Mouse (Mus musculus): ENCODE results near the gene Usp21.

Usp21 gene

DNA sequence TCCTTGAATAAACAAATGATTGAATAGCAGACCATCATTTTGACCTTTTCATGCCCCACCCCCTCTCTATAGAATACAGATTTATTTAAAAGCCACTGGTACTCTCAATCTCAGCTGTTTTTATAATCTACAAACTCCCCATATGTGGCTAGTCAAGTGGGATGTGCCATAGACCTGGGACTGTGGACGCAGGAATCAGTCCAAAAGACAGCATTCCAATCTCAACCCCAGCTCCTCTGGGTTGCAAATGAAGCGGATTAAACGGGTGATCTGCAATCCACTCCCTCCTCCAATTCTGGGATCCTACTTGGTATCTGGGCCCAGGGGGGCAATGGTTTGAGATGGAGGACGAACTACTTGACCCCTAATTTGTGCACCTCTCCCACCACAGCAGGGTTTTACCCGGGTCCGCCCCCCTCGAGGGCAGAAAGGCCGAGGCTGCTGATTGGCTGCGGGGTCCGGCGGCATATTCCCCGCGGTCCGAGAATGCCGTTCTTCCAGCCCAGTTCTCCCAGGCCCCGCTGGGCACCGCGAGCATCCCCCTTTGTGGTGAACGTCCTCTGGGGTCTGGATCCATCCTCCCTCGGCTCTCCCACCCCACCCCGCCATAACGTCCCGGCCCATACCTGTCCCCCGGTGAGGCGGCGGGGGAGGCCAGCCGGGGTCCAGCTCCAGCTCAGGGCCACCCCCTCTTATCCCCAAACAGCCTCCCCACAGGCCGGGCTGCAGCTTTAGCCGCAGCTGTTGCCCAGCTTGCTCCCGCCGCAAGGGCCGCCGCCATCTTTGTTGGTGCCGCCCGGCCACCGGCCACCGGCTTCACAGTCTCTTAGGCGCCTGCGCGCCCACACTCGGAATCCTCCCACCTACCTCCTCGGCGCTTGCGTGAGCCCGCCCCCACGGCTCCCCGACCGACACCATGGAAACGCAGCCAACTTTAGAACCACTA lies at the start of gene Usp21:
Gene Usp21 (minus strand): TSS at position 856 of the 946 bp plus-strand sequence.
- TF ChIP-seq GATA4 (IDR thresholded peaks at IDR 0.05; ENCODE audit: insufficient replicate concordance, low read length): no peak

DNA sequence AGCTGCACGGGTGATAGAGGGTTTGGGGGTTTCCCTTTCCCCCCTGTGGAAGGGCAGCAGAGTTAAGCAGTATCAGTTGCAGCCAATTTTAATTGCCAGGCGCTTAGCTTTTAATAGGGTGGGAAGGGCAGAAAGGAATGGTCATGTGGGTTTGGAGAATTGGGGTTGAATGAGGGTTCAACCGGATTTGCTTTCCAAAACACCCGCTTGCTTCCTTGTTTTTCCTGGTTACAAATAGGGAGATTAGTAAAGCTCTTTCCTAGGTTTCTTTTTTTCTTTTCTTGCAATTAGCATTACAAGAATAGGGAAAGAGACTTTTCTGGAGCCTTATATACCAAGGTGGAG lies 42.4 kb upstream of the Usp21 start:
- no peak for TF ChIP-seq GATA4 (IDR thresholded peaks at IDR 0.05; ENCODE audit: insufficient replicate concordance, low read length)

DNA sequence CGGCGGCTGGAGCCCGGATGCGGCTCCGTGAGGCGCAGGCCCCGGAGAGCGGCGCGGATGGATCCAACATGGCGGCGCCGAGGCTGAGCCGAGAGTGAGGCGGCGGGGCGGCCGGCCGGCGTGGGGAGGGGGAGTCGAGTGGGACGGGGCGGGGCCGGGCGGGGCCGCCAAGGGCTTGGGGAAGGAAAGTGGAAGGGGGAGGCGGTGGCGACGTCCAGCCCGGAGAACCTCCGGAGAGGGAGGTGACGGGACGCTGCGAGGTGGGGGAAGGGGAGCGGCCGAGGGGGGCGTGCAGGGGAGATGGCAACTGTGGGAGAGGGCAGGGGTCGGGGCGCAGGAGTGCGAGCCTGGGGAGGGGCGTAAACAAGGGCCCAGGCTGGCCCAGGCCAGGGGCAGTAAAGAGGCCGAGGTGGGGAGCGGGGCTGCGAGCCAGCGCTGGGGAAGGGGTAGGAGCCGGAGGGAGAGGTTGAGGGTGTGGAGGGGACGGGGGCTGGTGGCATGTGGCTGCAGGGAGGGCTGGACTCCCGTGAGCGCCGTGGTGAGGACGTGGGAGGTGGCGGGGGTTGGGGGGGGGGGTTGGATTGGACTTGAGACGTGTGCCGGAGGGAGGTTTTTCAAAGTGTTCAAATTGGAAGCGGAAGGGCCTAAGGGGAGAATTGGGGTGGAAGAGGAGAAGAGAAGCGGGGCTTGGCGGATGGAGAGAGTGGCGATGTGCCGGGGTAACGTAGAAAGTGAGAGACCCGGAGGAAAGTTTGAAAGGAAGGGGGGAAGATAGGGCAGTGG lies 41.8 kb upstream of the Usp21 start:
- no peak for TF ChIP-seq GATA4 (IDR thresholded peaks at IDR 0.05; ENCODE audit: insufficient replicate concordance, low read length)

DNA sequence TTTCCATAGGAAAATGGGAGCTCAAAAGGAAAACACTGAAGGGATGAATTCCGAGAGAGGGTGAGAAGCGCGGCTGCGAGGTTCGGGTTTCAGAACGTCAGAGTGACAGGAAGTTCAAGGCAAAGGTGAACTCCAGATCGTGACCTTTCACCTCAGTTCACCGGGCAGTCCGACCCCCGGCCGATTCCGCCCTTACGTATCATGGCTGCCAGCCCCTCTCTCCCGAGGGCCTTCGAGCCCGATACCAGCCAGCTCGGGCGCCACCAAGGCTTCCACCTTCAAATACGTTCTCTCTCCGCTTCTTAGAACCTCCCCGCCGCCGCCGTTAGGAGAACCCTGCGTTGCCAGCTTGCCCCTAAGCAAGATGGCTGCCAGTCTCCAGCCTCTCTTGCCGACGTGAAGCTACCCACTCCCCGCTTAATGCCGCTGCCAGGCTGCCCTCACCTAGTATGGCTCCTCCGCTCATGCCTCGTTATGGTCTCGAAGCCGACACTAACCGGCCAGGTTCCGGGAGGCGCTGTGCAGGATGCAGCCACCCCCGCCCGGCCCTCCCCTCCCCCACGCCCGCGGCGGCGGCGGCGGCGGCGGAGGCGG lies 41.1 kb upstream of the Usp21 start, which contains the start of gene Dedd:
Gene Dedd (plus strand): TSS at position 307 of the 594 bp plus-strand sequence.
- TF ChIP-seq GATA4 (IDR thresholded peaks at IDR 0.05; ENCODE audit: insufficient replicate concordance, low read length): no peak; the same call in 1 of the 2 replicates

DNA sequence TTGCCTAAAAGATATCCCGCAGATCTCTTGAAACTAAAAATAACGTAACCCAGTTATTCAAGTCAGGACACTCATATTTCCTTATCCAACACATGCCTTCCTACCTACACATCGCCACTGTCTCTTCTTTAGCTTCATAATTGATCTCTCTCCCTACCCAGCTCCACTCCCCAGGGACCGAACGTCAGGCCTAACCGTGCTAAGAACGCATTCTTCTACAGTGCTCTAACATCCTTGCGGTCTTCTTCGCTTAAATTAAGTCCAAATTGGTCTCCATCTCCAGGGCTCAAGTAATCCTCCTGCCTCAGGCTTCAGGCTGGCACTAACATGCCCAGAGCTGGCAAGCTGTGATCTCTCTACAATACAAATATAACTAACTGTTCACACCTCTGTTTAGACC lies 40.5 kb upstream of the Usp21 start:
- TF ChIP-seq GATA4 (IDR thresholded peaks at IDR 0.05; ENCODE audit: insufficient replicate concordance, low read length): no peak

DNA sequence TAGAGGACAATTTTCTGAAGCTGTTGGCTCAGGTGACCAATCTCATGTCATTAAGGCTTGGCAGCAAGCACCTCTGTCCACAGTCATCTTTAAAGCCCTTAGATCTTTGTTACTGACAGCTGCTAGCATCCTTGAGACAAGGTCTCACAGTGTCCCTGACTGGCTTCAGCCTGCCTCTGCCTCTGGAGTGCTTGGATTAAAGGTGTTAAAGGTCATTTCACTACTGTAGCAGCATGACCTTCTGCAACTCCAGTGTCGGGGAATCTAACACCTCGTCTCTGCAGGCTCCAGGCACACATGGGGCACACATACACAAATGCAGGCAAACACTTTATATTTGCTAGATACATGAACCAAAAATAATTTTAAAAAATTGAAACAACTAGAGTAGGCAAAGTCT lies 37.8 kb upstream of the Usp21 start:
- no peak for TF ChIP-seq GATA4 (IDR thresholded peaks at IDR 0.05; ENCODE audit: insufficient replicate concordance, low read length)

DNA sequence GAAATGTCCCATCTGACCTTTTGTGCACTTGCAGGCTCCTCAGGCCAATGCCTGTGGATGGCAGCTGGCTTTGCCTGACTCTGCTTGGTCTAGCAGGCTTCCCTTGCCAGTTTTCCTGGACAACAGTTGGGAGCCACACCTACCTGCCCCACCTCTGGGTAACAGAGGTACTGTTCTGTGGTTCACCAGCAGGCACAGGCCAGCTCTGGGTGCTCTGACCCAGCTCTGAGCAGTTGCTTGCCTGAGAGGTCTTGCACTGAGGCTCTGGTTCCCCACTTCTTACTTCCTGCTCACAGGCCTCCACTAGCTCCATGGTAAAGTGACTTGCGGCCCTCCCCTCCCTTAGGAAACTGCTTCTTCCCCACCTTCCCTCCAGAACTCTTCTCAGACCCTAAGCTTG lies 34.2 kb upstream of the Usp21 start:
- no peak for TF ChIP-seq GATA4 (IDR thresholded peaks at IDR 0.05; ENCODE audit: insufficient replicate concordance, low read length)

DNA sequence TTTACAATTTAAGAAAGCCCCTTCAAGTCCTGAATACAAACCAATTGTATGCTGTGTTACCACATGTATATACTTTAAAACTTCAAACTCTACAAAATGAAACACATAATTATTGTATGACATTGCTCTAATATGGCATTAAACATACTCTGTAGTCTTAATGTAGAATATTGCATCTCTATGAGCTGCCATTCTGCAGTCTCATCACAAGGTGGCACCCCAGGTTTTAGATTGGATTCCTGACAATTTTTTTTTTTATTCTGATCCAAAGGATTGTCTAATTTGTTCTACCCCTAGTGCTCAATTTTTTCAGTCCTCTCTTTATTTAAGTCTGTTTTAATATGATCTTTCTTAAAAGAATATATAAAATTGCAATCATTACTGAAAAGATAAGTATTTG lies 33.6 kb upstream of the Usp21 start:
- no peak for TF ChIP-seq GATA4 (IDR thresholded peaks at IDR 0.05; ENCODE audit: insufficient replicate concordance, low read length)

DNA sequence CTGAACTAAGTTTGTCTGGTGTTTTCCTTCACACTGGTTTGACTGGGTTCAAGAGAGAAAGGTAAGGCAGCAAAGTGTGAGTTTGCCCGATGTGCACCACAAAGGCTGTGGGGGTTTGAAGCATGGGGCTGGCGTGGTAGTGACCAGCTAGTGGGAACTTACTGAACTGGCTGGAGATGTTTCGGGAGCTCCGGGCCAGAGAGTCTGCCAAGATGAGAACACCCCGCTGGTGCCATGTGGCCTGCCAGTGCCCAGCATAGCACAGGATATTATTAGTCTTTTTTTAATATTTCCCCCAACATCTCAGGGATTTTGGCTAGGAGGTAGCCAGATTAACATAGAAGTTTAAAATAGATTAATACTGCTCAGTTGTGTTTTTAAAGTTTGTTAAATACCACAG lies 32.4 kb upstream of the Usp21 start:
- TF ChIP-seq GATA4 (IDR thresholded peaks at IDR 0.05; ENCODE audit: insufficient replicate concordance, low read length): no peak

DNA sequence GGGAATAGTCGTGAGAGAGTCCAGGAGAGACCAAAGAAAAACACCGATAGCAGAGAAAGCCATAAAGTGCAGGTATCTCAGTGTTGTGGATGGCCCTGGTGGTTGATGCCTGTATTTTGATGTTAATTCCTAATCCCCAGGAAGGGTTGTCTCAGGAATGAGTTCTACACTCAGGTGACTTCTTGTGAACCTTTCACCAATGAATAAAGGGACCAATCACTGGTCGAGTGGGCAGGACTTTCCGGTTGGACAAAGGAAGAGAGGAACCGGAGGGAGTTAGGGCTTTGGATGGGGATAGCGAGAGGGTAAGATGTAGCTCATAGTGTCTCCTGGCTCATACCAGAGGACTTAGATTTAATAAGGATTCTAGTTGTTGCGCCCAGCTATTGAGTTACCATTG lies 32.0 kb upstream of the Usp21 start:
- no peak for TF ChIP-seq GATA4 (IDR thresholded peaks at IDR 0.05; ENCODE audit: insufficient replicate concordance, low read length)

DNA sequence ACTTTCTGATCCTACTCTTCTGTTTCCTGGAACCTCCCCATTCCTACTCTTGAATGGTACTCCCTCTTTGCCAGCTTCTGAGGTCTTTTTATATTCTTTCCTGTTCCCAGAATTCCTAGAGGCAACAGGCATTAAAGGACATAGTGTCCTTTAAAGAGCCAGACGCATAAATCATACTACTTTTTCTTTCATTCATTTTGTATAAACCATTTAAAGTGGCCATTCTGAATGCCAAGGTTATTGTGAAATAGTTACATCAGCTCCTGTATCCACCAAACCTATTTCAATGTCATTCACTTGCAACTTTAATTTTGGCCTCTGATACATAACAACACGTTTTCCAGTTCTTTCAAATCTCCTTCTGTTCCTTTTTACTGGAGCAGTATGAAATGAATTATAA lies 21.5 kb upstream of the Usp21 start:
- TF ChIP-seq GATA4 (IDR thresholded peaks at IDR 0.05; ENCODE audit: insufficient replicate concordance, low read length): no peak

DNA sequence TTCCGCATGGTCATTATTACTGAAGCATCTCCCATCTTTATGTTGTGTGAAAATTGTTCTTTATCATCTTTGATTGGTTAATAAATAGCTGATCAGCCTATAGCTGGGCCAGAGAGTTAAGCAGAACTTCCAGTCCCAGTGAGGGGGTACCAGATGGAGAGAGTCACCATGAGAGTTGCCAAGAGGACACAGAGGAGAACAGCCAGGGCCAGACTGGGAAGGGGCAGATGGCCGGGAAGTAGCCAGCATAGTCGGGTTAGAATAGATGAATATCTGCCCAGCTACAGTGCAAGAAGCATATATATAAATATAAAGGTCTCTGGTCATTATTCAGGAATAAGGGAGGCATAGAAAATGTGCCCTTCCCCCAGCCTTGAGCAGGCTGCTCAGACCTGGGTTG lies 10.4 kb upstream of the Usp21 start:
- no peak for TF ChIP-seq GATA4 (IDR thresholded peaks at IDR 0.05; ENCODE audit: insufficient replicate concordance, low read length)

DNA sequence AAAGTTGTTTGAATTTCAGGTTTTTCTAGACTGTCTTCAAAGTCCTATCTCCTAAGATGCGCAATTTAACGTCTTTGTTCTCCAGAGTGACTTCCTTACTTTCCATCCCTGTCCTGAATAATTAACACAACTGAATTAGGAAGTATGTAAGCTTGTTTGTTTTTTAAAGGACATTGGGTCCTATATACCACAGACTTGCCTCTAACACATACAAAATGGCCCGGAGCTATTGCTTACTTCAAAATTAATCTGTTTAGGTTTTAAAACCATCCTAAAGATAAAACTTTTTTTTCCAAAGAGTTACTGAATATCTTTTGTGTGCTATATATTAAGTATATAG lies 7.2 kb upstream of the Usp21 start:
- TF ChIP-seq GATA4 (IDR thresholded peaks at IDR 0.05; ENCODE audit: insufficient replicate concordance, low read length): no peak

DNA sequence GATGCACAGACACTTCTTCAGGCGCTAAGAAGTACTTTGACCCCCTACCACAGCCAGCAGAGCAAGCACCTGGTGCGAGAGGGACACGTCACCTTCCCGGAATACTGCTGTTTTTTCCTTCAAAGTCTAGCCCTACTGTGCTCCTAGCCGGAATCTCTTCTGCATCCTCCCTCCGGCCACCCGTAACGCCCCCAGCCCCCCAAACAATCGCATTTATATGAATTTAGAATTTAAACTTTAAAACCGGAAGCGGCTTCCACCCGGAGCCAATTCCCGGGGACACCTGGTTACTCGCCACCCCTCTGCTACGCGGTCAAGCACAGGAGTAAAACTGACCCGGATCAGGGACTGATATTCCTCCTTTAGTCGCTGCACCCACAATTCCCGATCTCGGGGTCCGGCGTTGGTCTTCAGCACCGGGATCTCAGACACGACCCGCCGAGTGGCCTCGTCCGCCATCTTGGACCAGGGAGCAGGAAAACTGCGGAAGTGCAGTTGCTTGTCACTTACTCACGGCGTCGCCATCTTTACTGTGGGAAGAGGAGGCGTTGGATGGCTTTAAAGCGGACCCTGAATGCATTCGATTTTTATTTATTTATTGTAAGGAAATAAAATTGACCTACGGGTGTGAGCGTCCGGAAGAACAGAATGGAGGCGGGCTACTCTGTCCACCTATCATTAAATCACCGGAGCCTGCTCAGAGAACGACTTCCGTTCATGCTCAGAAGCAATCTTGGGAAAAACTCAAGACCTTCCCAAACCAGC lies 6.7 kb upstream of the Usp21 start, which contains the start of gene Ufc1:
Gene Ufc1 (minus strand): TSS at position 727 of the 765 bp plus-strand sequence.
- TF ChIP-seq GATA4 (IDR thresholded peaks at IDR 0.05; ENCODE audit: insufficient replicate concordance, low read length): no peak

DNA sequence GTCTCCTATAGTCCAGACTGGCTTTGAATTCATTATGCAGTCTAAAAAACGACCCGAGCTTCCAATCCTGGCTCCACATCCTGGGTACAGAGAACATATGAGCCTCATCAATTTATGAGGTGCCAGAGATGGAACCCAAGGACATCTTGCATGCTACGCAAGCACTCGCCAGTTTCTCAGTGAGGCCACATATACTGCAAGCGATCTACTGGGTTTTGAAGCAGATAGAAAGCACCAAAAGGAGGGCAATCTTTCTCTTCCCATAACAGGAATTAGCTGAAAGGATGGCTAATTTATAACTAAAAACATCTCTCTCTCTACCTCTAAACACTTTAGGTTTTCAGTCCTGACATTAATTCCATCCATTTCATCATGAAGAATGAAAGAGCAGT lies 6.1 kb upstream of the Usp21 start:
- TF ChIP-seq GATA4 (IDR thresholded peaks at IDR 0.05; ENCODE audit: insufficient replicate concordance, low read length): no peak

All from liver, adult (tissue).